Mouse (Mus musculus) ES-E14 (cell line): ENCODE results near the gene Slc25a39.

Source experiments
- CHD2 ChIP-seq: IDR thresholded peaks from 2 replicates; pipeline ENCODE4 v1.6.1; 2014; ENCODE audit warnings: mild to moderate bottlenecking, low read depth, low read length, inconsistent platforms
- HCFC1 ChIP-seq: IDR thresholded peaks from 2 replicates; pipeline ENCODE4 v1.6.1; 2012; ENCODE audit warnings: low read length, inconsistent platforms, borderline replicate concordance; ENCODE audit not compliant: insufficient read depth
- ZC3H11A ChIP-seq: IDR thresholded peaks from 2 replicates; pipeline ENCODE4 v1.6.1; 2012; ENCODE audit warnings: low read depth, mild to moderate bottlenecking, inconsistent platforms, low read length, borderline replicate concordance
- ZNF384 ChIP-seq: IDR thresholded peaks from 2 replicates; pipeline ENCODE4 v1.6.1; 2012; ENCODE audit warnings: low read depth, low read length, inconsistent platforms

GRCm38 (mm10) chr11:102383365-102384136 lies 24.2 kb downstream of the Slc25a39 start:
- TF ChIP-seq HCFC1 (no peak), CHD2 (no peak), ZNF384 (no peak), ZC3H11A (no peak)
